ENCODE assay signal across 7 mouse cellular contexts in the genomic region with DNA sequence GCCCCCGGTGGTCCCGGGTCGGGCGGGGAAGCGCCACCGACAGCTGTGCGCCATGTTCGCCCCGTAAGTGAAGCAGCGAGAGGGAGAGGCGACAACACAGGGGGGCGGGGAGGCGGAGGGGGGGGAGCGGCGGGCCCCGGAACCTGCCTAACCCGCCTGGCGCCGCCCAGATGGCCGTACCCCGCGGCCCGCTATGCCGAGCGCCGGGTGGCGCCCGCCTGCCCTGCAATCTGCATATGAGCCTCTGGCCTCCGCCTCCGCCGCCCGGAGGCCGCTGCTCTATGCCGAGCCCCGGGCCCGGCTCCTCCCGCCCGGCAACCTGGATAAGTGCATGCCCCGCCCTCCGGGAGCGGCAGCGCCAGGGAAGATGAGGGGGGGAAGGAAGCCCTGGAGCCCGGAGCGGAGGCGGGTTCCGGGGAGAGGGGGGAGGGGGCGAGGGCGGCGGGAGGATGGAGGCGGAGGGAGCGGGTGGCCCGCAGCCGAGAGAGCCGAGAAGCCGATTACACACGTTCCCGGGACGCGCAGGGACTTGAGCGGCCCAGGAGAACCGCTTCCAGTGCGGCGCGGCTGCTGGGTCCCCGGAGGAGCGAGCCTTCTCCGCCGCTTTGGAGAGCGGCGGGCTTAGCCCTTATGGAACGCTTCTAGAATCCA. TPM values are rescaled to one million over a fixed set of nuclear protein-coding genes. Genes with fewer than 3 reads are reported as not detected.
DNase-seq lines count a peak whose midpoint lies in the region; ATAC-seq lines count a peak whose summit lies in the region.

A gene (minus strand): TSS at position 76 of the 651 bp plus-strand sequence.

- no peaks in the 10 kb centered on the region for H3K27me3 ChIP-seq in intestine, embryonic 14.5 days (replicated peaks; ENCODE audit: control insufficient read depth, insufficient read depth, low read length)
- H3K27me3 ChIP-seq in midbrain, embryonic 10.5 days (ENCODE audit: low read depth, poor library complexity, severe bottlenecking) = no peaks in the 10 kb centered on the region

- H3K4me1 ChIP-seq in intestine, embryonic 14.5 days (replicated peaks; ENCODE audit: control insufficient read depth, insufficient read depth, low read length) = peaks cover 37% of the 10 kb centered on the region
- peaks cover 44% of the 10 kb centered on the region for H3K4me1 ChIP-seq in midbrain, embryonic 10.5 days

- peak within 1 kb of the TSS; percentile 91 for H3K9ac ChIP-seq in intestine, embryonic 14.5 days (ENCODE audit: low read length)

- ATAC-seq in intestine, embryonic 14.5 days (replicated peaks; ENCODE audit: low FRiP score, low TSS enrichment, low read depth) = peak; percentile 88

- no peaks in the 10 kb centered on the region for H3K9me3 ChIP-seq in intestine, embryonic 14.5 days (ENCODE audit: control insufficient read depth, low read length)
- no peaks in the 10 kb centered on the region for H3K9me3 ChIP-seq in midbrain, embryonic 10.5 days (replicated peaks)

- peak within 1 kb of the TSS; percentile 89 for H3K27ac ChIP-seq in intestine, embryonic 14.5 days (ENCODE audit: low read depth)
- H3K27ac ChIP-seq in midbrain, embryonic 10.5 days (replicated peaks) = peak within 1 kb of the TSS; percentile 99

- H3K4me3 ChIP-seq in intestine, embryonic 14.5 days (ENCODE audit: low read depth, low read length) = peak within 1 kb of the TSS; percentile 98
- H3K4me3 ChIP-seq in midbrain, embryonic 10.5 days = peak within 1 kb of the TSS; percentile 99

- H3K4me2 ChIP-seq in intestine, embryonic 14.5 days (ENCODE audit: low read length) = peak within 1 kb of the TSS; percentile 98

- peak; percentile 98 to 100 for DNase-seq in adrenal gland, adult 18-20 months (ENCODE audit: low spot score in 2 of 2)
- DNase-seq in embryo, embryonic 11 days = peak; percentile 95
- DNase-seq in gastrocnemius, postnatal 25 days = peak; percentile 99
- DNase-seq in intestine, embryonic 14.5 days (ENCODE audit: low spot score) = peak; percentile 100
- peak; percentile 98 for DNase-seq in left cerebral cortex, postnatal 25 days (ENCODE audit: low spot score in 2 of 2)
- peak; percentile 98 for DNase-seq in midbrain, embryonic 10.5 days (ENCODE audit: low spot score)
- DNase-seq in right cerebral cortex, postnatal 4 days = peak; percentile 99

- H3K36me3 ChIP-seq in intestine, embryonic 14.5 days (ENCODE audit: control insufficient read depth, insufficient read depth, low read length) = 0 out of 2 replicates have a peak, but pooled peaks cover 5% of the 10 kb centered on the region
- peaks cover 21% of the 10 kb centered on the region for H3K36me3 ChIP-seq in midbrain, embryonic 10.5 days

- intact Hi-C loops in left cerebral cortex, postnatal 25 days (cut with DNase I) = loop anchor here (1.0 to 2.0 kb wide), 4 partner anchors 23 to 45 kb away; a partner anchor contains a TSS

- under 1% methylated on average over 35 of the region's 71 CpGs for WGBS in intestine, embryonic 14.5 days
- under 1% methylated on average over 53 of the region's 71 CpGs for WGBS in midbrain, embryonic 10.5 days

RNA-seq across cellular contexts. Expression of the gene that starts here (rescaled TPM):
- 10 to 100 TPM; 27.2 to 32.1 TPM for total RNA-seq in adrenal gland, adult 18-20 months (2021)
- total RNA-seq in gastrocnemius, postnatal 25 days (2021) = 10 to 100 TPM; 10.0 to 15.3 TPM
- polyA plus RNA-seq in intestine, embryonic 14.5 days (2014; fragmentation: Nextera tagmentation; extraction: Ambion mirVana) = 10.4 and 14.7 TPM in 2 replicates
- total RNA-seq in left cerebral cortex, postnatal 25 days (2021) = 10 to 100 TPM; 54.6 to 58.6 TPM
- polyA plus RNA-seq in midbrain, embryonic 10.5 days (2016; fragmentation: Nextera tagmentation; extraction: Ambion mirVana) = 11.1 and 12.5 TPM in 2 replicates

Comparison
In these comparisons a context has a peak if more than half of its experiments do, and no peak if none do; other contexts are left out.
1. Peak in every context shown above with its lines: DNase-seq, ATAC-seq, H3K4me3 ChIP-seq and H3K27ac ChIP-seq.